Mouse (Mus musculus): ENCODE data around the gene Chrdl2.
A peak's percentile ranks its signal among the peaks of the same experiment; 100 is the strongest.

- TF ChIP-seq CTCF (IDR thresholded peaks at IDR 0.05; ENCODE audit: low read depth), result peak; percentile 68
- no peak for TF ChIP-seq EP300 (IDR thresholded peaks at IDR 0.05; ENCODE audit: low read depth)
Observed at GRCm38 (mm10) chr7:99981311-99981710, 24.7 kb upstream of the Chrdl2 start.

All from liver, embryonic 14.5 days (tissue).